Mouse (Mus musculus) hindbrain, embryonic 14.5 days (tissue): ENCODE data around the gene Usp4. TPM values are rescaled to one million over a fixed set of nuclear protein-coding genes. Genes with fewer than 3 reads are reported as not detected.

Source experiments
- ATAC-seq: fragments of 200-750 bp; cut with Nextera tagmentation; 2 replicates; pipeline ENCODE4 v1.8.0; 2017; ENCODE audit warnings: moderate number of reproducible peaks, mild to moderate bottlenecking, moderate TSS enrichment, moderate library complexity; ENCODE audit not compliant: low FRiP score
- DNase-seq: peaks from one replicate; pipeline ENCODE4 v3.0.0-alpha.2; 2015; ENCODE audit warnings: low spot score
- H3K27ac ChIP-seq: fragments of 300-500 bp; sonication (generic); 2 replicates; pipeline ENCODE4 v1.5.1; 2014; ENCODE audit warnings: mild to moderate bottlenecking, moderate library complexity
- H3K27me3 ChIP-seq: fragments of 300-500 bp; sonication (generic); 2 replicates; pipeline ENCODE4 v1.6.1; 2014; ENCODE audit warnings: mild to moderate bottlenecking, low read length, mixed read lengths; ENCODE audit not compliant: control insufficient read depth, insufficient read depth
- H3K36me3 ChIP-seq: fragments of 300-500 bp; sonication (generic); replicated peaks from 2 replicates; pipeline ENCODE4 v1.6.1; 2014; ENCODE audit not compliant: control insufficient read depth, insufficient read depth
- H3K4me1 ChIP-seq: fragments of 300-500 bp; sonication (generic); replicated peaks from 2 replicates; pipeline ENCODE4 v1.6.1; 2014; ENCODE audit warnings: antibody characterized with exemption, low read length, mixed read lengths; ENCODE audit not compliant: control insufficient read depth, insufficient read depth
- H3K4me2 ChIP-seq: fragments of 300-500 bp; sonication (generic); replicated peaks from 2 replicates; pipeline ENCODE4 v1.6.1; 2014; ENCODE audit warnings: mild to moderate bottlenecking, moderate library complexity
- H3K4me3 ChIP-seq: fragments of 300-500 bp; sonication (generic); replicated peaks from 2 replicates; pipeline ENCODE4 v1.5.1; 2014; ENCODE audit warnings: mild to moderate bottlenecking, low read length
- H3K9ac ChIP-seq: fragments of 300-500 bp; sonication (generic); 2 replicates; pipeline ENCODE4 v1.6.1; 2014
- H3K9me3 ChIP-seq: fragments of 300-500 bp; sonication (generic); 2 replicates; pipeline ENCODE4 v1.6.1; 2016; ENCODE audit warnings: low read length; ENCODE audit not compliant: control insufficient read depth
- WGBS: fragments of 180-500 bp; shearing (Covaris S2); extraction: QIAGEN DNeasy Blood & Tissue Kit; methylation state at CpG from one replicate; pipeline ENCODE4 v1.1.7; 2014; 5-methylcytosine and 5-hydroxymethylcytosine counted together
- polyA plus RNA-seq: library from polyadenylated mRNA; unstranded; fragments of >200 nt; fragmentation: Nextera tagmentation; extraction: Ambion mirVana; gene quantifications from 2 replicates; pipeline ENCODE4 v1.2.1, GENCODE M21; 2014

The Usp4 gene
- polyA plus RNA-seq, 1 experiment from 2014 or later: 127 TPM

GRCm38 (mm10) chr9:108428384-108428783, 80.7 kb downstream of the Usp4 start, which contains the start of gene Ccdc36:
Gene Ccdc36, minus strand, starts transcription at chr9:108428484.
- H3K4me3 ChIP-seq: no peak within 1 kb of the TSS
- H3K4me1 ChIP-seq: no peaks in the 10 kb centered on the region
- H3K9me3 ChIP-seq: no peaks in the 10 kb centered on the region
- H3K9ac ChIP-seq: no peak within 1 kb of the TSS
- ATAC-seq: no peak
- DNase-seq: no peak
- no peaks in the 10 kb centered on the region for H3K36me3 ChIP-seq
- H3K27ac ChIP-seq: no peak within 1 kb of the TSS
- H3K27me3 ChIP-seq: no peaks in the 10 kb centered on the region
- H3K4me2 ChIP-seq: no peak within 1 kb of the TSS

- Histone ChIP-seq H3K9me3 (no peaks in the 10 kb centered on the region), H3K36me3 (no peaks in the 10 kb centered on the region), H3K9ac (no peak overlapping the region), H3K4me3 (peak overlapping the region; percentile 26), H3K4me2 (peak overlapping the region; percentile 48), H3K4me1 (0 out of 2 replicates have a peak, but pooled peaks cover 3% of the 10 kb centered on the region), H3K27ac (no peak overlapping the region), H3K27me3 (no peaks in the 10 kb centered on the region)
- no peak for ATAC-seq
- 48% methylated on average over 32 of the region's 32 CpGs for WGBS
- peak; percentile 48 for DNase-seq
Measured at GRCm38 (mm10) chr9:108431431-108432067, 83.9 kb downstream of the Usp4 start.

GRCm38 (mm10) chr9:108436182-108436581, 88.5 kb downstream of the Usp4 start, which contains the start of gene BC048562:
Gene BC048562, plus strand, starts transcription at chr9:108436482.
- no peaks in the 10 kb centered on the region for H3K27me3 ChIP-seq
- no peak within 1 kb of the TSS for H3K4me2 ChIP-seq
- 26% methylated on average over 3 of the region's 3 CpGs for WGBS
- 0 out of 2 replicates have a peak, but pooled peaks cover 4% of the 10 kb centered on the region for H3K4me1 ChIP-seq
- H3K4me3 ChIP-seq: no peak within 1 kb of the TSS
- no peaks in the 10 kb centered on the region for H3K9me3 ChIP-seq
- DNase-seq (no peak), ATAC-seq (no peak)
- no peak within 1 kb of the TSS for H3K9ac ChIP-seq
- H3K27ac ChIP-seq: no peak within 1 kb of the TSS
- H3K36me3 ChIP-seq: no peaks in the 10 kb centered on the region

GRCm38 (mm10) chr9:108439176-108439575, 91.5 kb downstream of the Usp4 start:
- ATAC-seq: no peak
- WGBS: 89% methylated on average over 6 of the region's 6 CpGs
- no peak overlapping the region for H3K27ac ChIP-seq

GRCm38 (mm10) chr9:108440485-108440884, 92.8 kb downstream of the Usp4 start:
- H3K4me3 ChIP-seq: no peak overlapping the region
- H3K4me1 ChIP-seq: 0 out of 2 replicates have a peak, but pooled peaks cover 4% of the 10 kb centered on the region
- DNase-seq (no peak), ATAC-seq (no peak)
- H3K9me3 ChIP-seq: no peaks in the 10 kb centered on the region
- WGBS: 82% methylated on average over 5 of the region's 5 CpGs
- H3K27me3 ChIP-seq: no peaks in the 10 kb centered on the region
- H3K4me2 ChIP-seq: no peak overlapping the region
- H3K27ac ChIP-seq: no peak overlapping the region
- no peaks in the 10 kb centered on the region for H3K36me3 ChIP-seq
- no peak overlapping the region for H3K9ac ChIP-seq

More at GRCm38 (mm10) chr9:108439176-108439575, 91.5 kb downstream of the Usp4 start:
- Histone ChIP-seq H3K4me1 (0 out of 2 replicates have a peak, but pooled peaks cover 4% of the 10 kb centered on the region), H3K4me3 (no peak overlapping the region), H3K4me2 (no peak overlapping the region), H3K9me3 (no peaks in the 10 kb centered on the region), H3K9ac (no peak overlapping the region), H3K27me3 (no peaks in the 10 kb centered on the region), H3K36me3 (no peaks in the 10 kb centered on the region)
- DNase-seq: no peak

GRCm38 (mm10) chr9:108441236-108441919, 93.7 kb downstream of the Usp4 start:
- Histone ChIP-seq H3K27me3 (no peaks in the 10 kb centered on the region), H3K9ac (no peak overlapping the region), H3K9me3 (no peaks in the 10 kb centered on the region), H3K36me3 (no peaks in the 10 kb centered on the region), H3K4me3 (no peak overlapping the region), H3K27ac (no peak overlapping the region), H3K4me1 (0 out of 2 replicates have a peak, but pooled peaks cover 3% of the 10 kb centered on the region), H3K4me2 (no peak overlapping the region)
- no peak for ATAC-seq
- DNase-seq: no peak
- 91% methylated on average over 11 of the region's 11 CpGs for WGBS

Other genes with a start within 250 kb of the Usp4 start
- 15.4 and 15.7 TPM in 2 replicates for gene Bsn, start 157.5 kb upstream of the Usp4 start, polyA plus RNA-seq
- 76.7 and 83.0 TPM in 2 replicates for gene Dag1, start 83.9 kb upstream of the Usp4 start, polyA plus RNA-seq
- gene Nicn1, start 57.4 kb upstream of the Usp4 start, polyA plus RNA-seq: 136 and 137 TPM in 2 replicates
- 18.6 and 24.4 TPM in 2 replicates for gene Amt, start 51.0 kb upstream of the Usp4 start, polyA plus RNA-seq
- gene Rhoa, start 41.7 kb upstream of the Usp4 start, polyA plus RNA-seq: 206 and 214 TPM in 2 replicates
- 49.5 and 59.9 TPM in 2 replicates for gene Tcta, start 41.7 kb upstream of the Usp4 start, polyA plus RNA-seq
- gene Gpx1, start 8.9 kb upstream of the Usp4 start, polyA plus RNA-seq: 462 and 488 TPM in 2 replicates
- gene 1700102P08Rik, start 45.0 kb downstream of the Usp4 start, polyA plus RNA-seq: 1.7 and 2.2 TPM in 2 replicates
- gene Ccdc36, start 80.6 kb downstream of the Usp4 start, polyA plus RNA-seq: 1.6 TPM in 2 replicates
- not detected in 2 replicates for gene BC048562, start 88.6 kb downstream of the Usp4 start, polyA plus RNA-seq
- 44.9 and 51.4 TPM in 2 replicates for gene Ccdc71, start 112.7 kb downstream of the Usp4 start, polyA plus RNA-seq
- gene Klhdc8b, start 113.7 kb downstream of the Usp4 start, polyA plus RNA-seq: 52.8 and 57.2 TPM in 2 replicates
- 18.9 and 19.4 TPM in 2 replicates for gene Lamb2, start 131.9 kb downstream of the Usp4 start, polyA plus RNA-seq
- 64.9 and 69.7 TPM in 2 replicates for gene Usp19, start 142.7 kb downstream of the Usp4 start, polyA plus RNA-seq
- gene Qars, start 159.9 kb downstream of the Usp4 start, polyA plus RNA-seq: 61.6 and 66.6 TPM in 2 replicates
- gene Qrich1, start 169.0 kb downstream of the Usp4 start, polyA plus RNA-seq: 119 and 128 TPM in 2 replicates
- gene Impdh2, start 212.4 kb downstream of the Usp4 start, polyA plus RNA-seq: 107 and 110 TPM in 2 replicates
- gene Ndufaf3, start 219.6 kb downstream of the Usp4 start, polyA plus RNA-seq: 80.9 and 93.2 TPM in 2 replicates
- 241 and 242 TPM in 2 replicates for gene Dalrd3, start 222.0 kb downstream of the Usp4 start, polyA plus RNA-seq
- gene Wdr6, start 230.9 kb downstream of the Usp4 start, polyA plus RNA-seq: 240 and 242 TPM in 2 replicates
- gene P4htm, start 249.8 kb downstream of the Usp4 start, polyA plus RNA-seq: 29.7 and 33.2 TPM in 2 replicates